11 mouse cellular contexts compared by ENCODE assay signal in genomic region chr16:94041065-94041712, GRCm38 (mm10). TPM values are rescaled to one million over a fixed set of nuclear protein-coding genes. Genes with fewer than 3 reads are reported as not detected.
DNase-seq lines count a peak whose midpoint lies in the region; ATAC-seq and TF ChIP-seq lines count a peak whose summit lies in the region.
"Had no signal": no experiment of that assay in that cellular context is flagged by ENCODE, and none has a peak within 500 bp of the region (broad histone marks: within the 10 kb centered on the region; RNA-seq: fewer than 3 reads in every experiment).

No protein-coding gene starts in this region.

- WGBS in forebrain, embryonic 11.5 days: 35% methylated on average over 18 of the region's 18 CpGs

- no peaks in the 10 kb centered on the region for H3K27me3 ChIP-seq in CH12.LX (replicated peaks)
- peaks cover 3% of the 10 kb centered on the region; the same call in 1 of the 2 replicates for H3K27me3 ChIP-seq in forebrain, embryonic 11.5 days (ENCODE audit: control insufficient read depth, insufficient read depth, low read length)

- H3K9ac ChIP-seq in CH12.LX (ENCODE audit: insufficient read depth, low read depth): no peak overlapping the region
- H3K9ac ChIP-seq in forebrain, embryonic 11.5 days (ENCODE audit: low read length): no peak overlapping the region
- H3K9ac ChIP-seq: liver, embryonic 13.5 days had no signal

- H3K9me3 ChIP-seq in CH12.LX (replicated peaks; ENCODE audit: low read length): no peaks in the 10 kb centered on the region
- H3K9me3 ChIP-seq in forebrain, embryonic 11.5 days (ENCODE audit: control insufficient read depth, low read length): no peaks in the 10 kb centered on the region
- H3K9me3 ChIP-seq: liver, embryonic 13.5 days had no signal

- peaks cover 0 to 2% of the 10 kb centered on the region in 2 experiments for H3K36me3 ChIP-seq in CH12.LX (replicated peaks in 1 of 2; ENCODE audit: control insufficient read depth in 1 of 2, insufficient read depth in 1 of 2, low read length in 1 of 2)
- no peaks in the 10 kb centered on the region for H3K36me3 ChIP-seq in forebrain, embryonic 11.5 days (ENCODE audit: control insufficient read depth, insufficient read depth, low read length)
- H3K36me3 ChIP-seq: liver, embryonic 13.5 days had no signal

- in situ Hi-C loops in CH12.LX (cut with MboI; ENCODE audit: low pct_ligation_motif_present, low pct_unique_long_range_greater_than_20kb, low sequenced_read_pairs): no loop called here

- intact Hi-C loops in gastrocnemius, postnatal 14 days (cut with DNase I; ENCODE audit: low total_unique reads): no loop called here
- intact Hi-C loops in gastrocnemius, adult 2 months (cut with DNase I): no loop called here
- intact Hi-C loops in left cerebral cortex, postnatal 14 days (cut with DNase I): no loop called here

- DNase-seq in gastrocnemius, postnatal 14 days: peak; percentile 21
- no peak for DNase-seq in gastrocnemius, adult 2 months
- no peak for DNase-seq in CH12.LX (ENCODE audit: extremely low read depth)
- peak; percentile 68 for DNase-seq in forebrain, embryonic 11.5 days (ENCODE audit: low spot score)
- DNase-seq in left cerebral cortex, postnatal 14 days (ENCODE audit: low spot score in 2 of 2): no peak
- DNase-seq in thymus, postnatal 4 days: no peak
- DNase-seq in layer of hippocampus, adult 8-10 months (ENCODE audit: low spot score in 2 of 2): no peak
- DNase-seq: liver, embryonic 13.5 days had no signal

- H3K79me2 ChIP-seq in CH12.LX (replicated peaks; ENCODE audit: control insufficient read depth, extremely low read depth, insufficient read depth, poor library complexity, severe bottlenecking): no peaks in the 10 kb centered on the region

- dilution Hi-C loops in CH12.LX (cut with MboI; ENCODE audit: extremely low pct_ligation_motif_present, extremely low pct_unique_long_range_greater_than_20kb, low sequenced_read_pairs): no loop called here

- no peak overlapping the region for H3K27ac ChIP-seq in gastrocnemius, adult 2 months
- no peak overlapping the region for H3K27ac ChIP-seq in CH12.LX (ENCODE audit: insufficient read depth, low read depth)
- H3K27ac ChIP-seq in forebrain, embryonic 11.5 days (ENCODE audit: low read depth, low read length): no peak overlapping the region
- H3K27ac ChIP-seq: liver, embryonic 13.5 days had no signal

- 0 out of 2 replicates have a peak, but pooled peaks have one; percentile 46 for ATAC-seq in forebrain, embryonic 11.5 days (replicated peaks; ENCODE audit: low FRiP score)
- 0 out of 2 replicates have a peak, but pooled peaks have one; percentile 27 for ATAC-seq in megakaryocyte progenitor cell, adult 5-6 weeks (replicated peaks; ENCODE audit: poor library complexity)
- ATAC-seq: inflammation-experienced regulatory T-cells, adult 6 months had no signal

- H3K4me1 ChIP-seq in CH12.LX (ENCODE audit: control insufficient read depth in 1 of 2, insufficient read depth in 2 of 2): peaks cover 12 to 28% of the 10 kb centered on the region in 2 experiments
- H3K4me1 ChIP-seq in forebrain, embryonic 11.5 days (replicated peaks; ENCODE audit: control insufficient read depth, insufficient read depth, low read length): peaks cover 5% of the 10 kb centered on the region
- H3K4me1 ChIP-seq: liver, embryonic 13.5 days had no signal

- H3K4me2 ChIP-seq in CH12.LX (ENCODE audit: insufficient read depth, low read depth, poor library complexity, severe bottlenecking): no peak overlapping the region
- H3K4me2 ChIP-seq in forebrain, embryonic 11.5 days (ENCODE audit: low read depth, low read length, severe bottlenecking): peak overlapping the region; percentile 24; the same call in 1 of the 2 replicates
- H3K4me2 ChIP-seq: liver, embryonic 13.5 days had no signal

- TF ChIP-seq RAD21 in CH12.LX (IDR thresholded peaks at IDR 0.05; ENCODE audit: low read depth, low read length): no peak

- TF ChIP-seq EP300 in CH12.LX (IDR thresholded peaks at IDR 0.05; ENCODE audit: low read length): no peak

- no peak for TF ChIP-seq CTCF in gastrocnemius, adult 2 months (IDR thresholded peaks at IDR 0.05)
- TF ChIP-seq CTCF in CH12.LX (conservative IDR thresholded peaks at IDR 0.05 in 1 of 2, IDR thresholded peaks at IDR 0.05 in 1 of 2; ENCODE audit: low read depth in 2 of 2, low read length in 2 of 2): no peak

- H3K4me3 ChIP-seq in gastrocnemius, adult 2 months: no peak overlapping the region
- H3K4me3 ChIP-seq in CH12.LX (replicated peaks in 1 of 3; ENCODE audit: low read depth in 2 of 3, low read length in 2 of 3, poor library complexity in 1 of 3): no peak overlapping the region
- no peak overlapping the region for H3K4me3 ChIP-seq in forebrain, embryonic 11.5 days (ENCODE audit: low read depth, low read length)
- H3K4me3 ChIP-seq: liver, embryonic 13.5 days had no signal

- no peak for TF ChIP-seq POLR2A in CH12.LX (IDR thresholded peaks at IDR 0.05; ENCODE audit: low read depth, low read length)

TF ChIP-seq in CH12.LX, 34 proteins besides CTCF, POLR2A, EP300 and RAD21:
- TF ChIP-seq ZNF384 (IDR thresholded peaks at IDR 0.05; ENCODE audit: low read depth, low read length) (0 out of 2 replicates have a peak, but pooled peaks have one; percentile 38), NRF1 (IDR thresholded peaks at IDR 0.05; ENCODE audit: low read depth, low read length) (no peak)
TF ChIP-seq in CH12.LX: peak in this region for 1.

RNA-seq across cellular contexts. Expression of gene Cldn14, which starts 32.6 kb away (rescaled TPM):
- total RNA-seq in gastrocnemius, postnatal 14 days (2021): not detected
- total RNA-seq in gastrocnemius, adult 2 months (2021): not detected
- 0.25 and 0.38 TPM in 2 replicates for total RNA-seq in CH12.LX (2012; rRNA removed)
- total RNA-seq in CH12.LX (2014; rRNA removed): 0.15 and 0.39 TPM in 2 replicates
- 0.21 and 0.71 TPM in 2 replicates for polyA plus RNA-seq in CH12.LX (2012; ENCODE audit: insufficient read length, low read depth)
- polyA plus RNA-seq in forebrain, embryonic 11.5 days (2014; fragmentation: Nextera tagmentation; extraction: Ambion mirVana): not detected in 2 replicates
- not detected in 2 replicates for total RNA-seq in megakaryocyte progenitor cell, adult 5-6 weeks (2015)
- total RNA-seq in megakaryocyte progenitor cell, adult 5-6 weeks (2017): not detected in 2 replicates
- total RNA-seq in left cerebral cortex, postnatal 14 days (2021): 1 to 10 TPM; 1.1 to 1.9 TPM
- total RNA-seq in layer of hippocampus, adult 8-10 months (2022): 1 to 10 TPM in 3 of 4 experiments, under 1 TPM in 1; 0.72 to 1.4 (median 1.3) TPM
- polyA plus RNA-seq: C2C12; inflammation-experienced regulatory T-cells, adult 6 months had no signal

RNA-seq across cellular contexts. Expression of gene Sim2, which starts 43.5 kb away (rescaled TPM):
- 10 to 100 TPM in 1 of 2 experiments, 1 to 10 TPM in 1; 9.7 to 11.4 TPM for total RNA-seq in gastrocnemius, postnatal 14 days (2021)
- total RNA-seq in gastrocnemius, adult 2 months (2021): 10 to 100 TPM; 15.0 to 17.9 TPM
- total RNA-seq in CH12.LX (2012; rRNA removed): not detected in 2 replicates
- not detected in 2 replicates for total RNA-seq in CH12.LX (2014; rRNA removed)
- not detected in 2 replicates for polyA plus RNA-seq in CH12.LX (2012; ENCODE audit: insufficient read length, low read depth)
- polyA plus RNA-seq in forebrain, embryonic 11.5 days (2014; fragmentation: Nextera tagmentation; extraction: Ambion mirVana): 1.2 and 1.3 TPM in 2 replicates
- total RNA-seq in megakaryocyte progenitor cell, adult 5-6 weeks (2015): 0.35 and 0.56 TPM in 2 replicates
- total RNA-seq in megakaryocyte progenitor cell, adult 5-6 weeks (2017): 0.20 TPM in 1 of 2 replicates, not detected in the other
- total RNA-seq in left cerebral cortex, postnatal 14 days (2021): under 1 TPM; 0.11 TPM
- 1 to 10 TPM in 1 of 4 experiments, under 1 TPM in 2, not detected in 1; 0.18 to 1.4 (median 0.23) TPM for total RNA-seq in layer of hippocampus, adult 8-10 months (2022)
- polyA plus RNA-seq: inflammation-experienced regulatory T-cells, adult 6 months; liver, embryonic 13.5 days had no signal

Comparison
In these comparisons a context has a peak if more than half of its experiments do, and no peak if none do; other contexts are left out.
1. DNase-seq: peak in gastrocnemius, postnatal 14 days (single experiment) and forebrain, embryonic 11.5 days (single experiment); none in gastrocnemius, adult 2 months (single experiment), CH12.LX (single experiment), left cerebral cortex, postnatal 14 days (0 of 2), thymus, postnatal 4 days (single experiment) and layer of hippocampus, adult 8-10 months (0 of 2).
2. RNA of gene Sim2, which starts 43.5 kb away (total RNA-seq): 15.0 to 17.9 TPM in gastrocnemius, adult 2 months and 9.7 to 11.4 TPM in gastrocnemius, postnatal 14 days; 0.20 to 0.56 TPM in megakaryocyte progenitor cell, adult 5-6 weeks, 0.18 to 1.4 TPM in layer of hippocampus, adult 8-10 months, 0.11 TPM in left cerebral cortex, postnatal 14 days and not detected in CH12.LX; every median in the first group is over 4 times any median in the second.